Mouse (Mus musculus): ENCODE measurements around the gene Olfr1535.

DNA sequence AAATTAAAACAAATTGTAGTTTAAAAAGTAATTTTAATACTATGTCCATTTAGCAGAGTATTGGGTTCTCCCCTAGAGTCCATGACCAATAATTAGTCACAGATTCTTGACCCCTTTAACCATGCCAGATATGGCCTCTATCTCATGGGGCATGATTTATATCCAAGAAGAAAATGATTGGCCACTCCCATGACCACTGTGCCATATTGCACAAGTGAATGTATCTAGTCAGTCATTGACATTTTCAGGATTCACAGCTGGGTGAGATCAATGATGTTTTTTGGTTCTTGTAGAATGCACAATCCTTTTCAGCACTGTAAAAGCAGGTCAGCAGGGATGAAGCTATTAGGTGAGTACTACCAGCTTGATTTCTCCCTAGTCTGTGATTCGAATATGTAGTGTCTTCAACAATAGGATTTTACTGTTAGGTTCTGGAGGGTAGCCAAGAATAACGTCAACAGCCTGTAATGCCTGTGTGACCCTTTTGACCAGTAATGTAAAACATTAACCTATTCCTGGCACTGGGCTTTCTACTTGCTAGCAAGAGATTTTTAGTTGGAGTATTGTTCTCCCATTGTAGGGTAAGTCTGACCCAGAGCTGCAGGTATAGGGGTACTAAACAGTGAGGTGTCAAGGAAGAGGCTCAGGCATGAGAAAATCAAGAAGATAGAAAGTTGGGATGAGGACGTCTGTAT is 9.1 kb downstream of the Olfr1535 start:
- TF ChIP-seq FLI1 (IDR thresholded peaks at IDR 0.05; ENCODE audit: low read length) (no peak), GATA1 (IDR thresholded peaks at IDR 0.05; ENCODE audit: borderline replicate concordance, low read length) (no peak)

All from megakaryocyte, embryonic 14.5 days (primary cell).